Mouse (Mus musculus): ENCODE results near the gene Olfr102. TPM values are rescaled to one million over a fixed set of nuclear protein-coding genes. Genes with fewer than 3 reads are reported as not detected.

Olfr102 gene
- not detected in 2 replicates for polyA plus RNA-seq (2015; fragmentation: Nextera tagmentation; extraction: Ambion mirVana)

- Histone ChIP-seq H3K9me3 (no peaks in the 10 kb centered on the region), H3K36me3 (no peaks in the 10 kb centered on the region), H3K4me2 (no peak within 1 kb of the TSS), H3K9ac (no peak within 1 kb of the TSS), H3K27me3 (no peaks in the 10 kb centered on the region), H3K4me1 (replicated peaks) (no peaks in the 10 kb centered on the region), H3K27ac (replicated peaks) (no peak within 1 kb of the TSS), H3K4me3 (no peak within 1 kb of the TSS)
- ATAC-seq (ENCODE audit: low read depth) = no peak
Observed at GRCm38 (mm10) chr17:37316954-37317353, at the start of gene Olfr102. Olfr102 (minus strand) TSS chr17:37317054.

GRCm38 (mm10) chr17:37359282-37359681 is 42.4 kb upstream of the Olfr102 start, which contains the start of gene Olfr104-ps:
Olfr104-ps (plus strand) TSS chr17:37359582.
- Histone ChIP-seq H3K27ac (replicated peaks) (no peak within 1 kb of the TSS), H3K4me1 (replicated peaks) (no peaks in the 10 kb centered on the region), H3K9ac (no peak within 1 kb of the TSS), H3K4me3 (no peak within 1 kb of the TSS), H3K4me2 (no peak within 1 kb of the TSS), H3K9me3 (no peaks in the 10 kb centered on the region), H3K27me3 (no peaks in the 10 kb centered on the region), H3K36me3 (no peaks in the 10 kb centered on the region)
- ATAC-seq (ENCODE audit: low read depth) = no peak

GRCm38 (mm10) chr17:37339598-37339997 is 22.7 kb upstream of the Olfr102 start, which contains the start of gene Olfr103:
Olfr103 (minus strand) TSS chr17:37339698.
- H3K4me1 ChIP-seq (replicated peaks) = no peaks in the 10 kb centered on the region
- H3K9me3 ChIP-seq = no peaks in the 10 kb centered on the region
- WGBS = 94% methylated on average over 2 of the region's 2 CpGs
- no peak within 1 kb of the TSS for H3K27ac ChIP-seq (replicated peaks)
- no peak for ATAC-seq (ENCODE audit: low read depth)
- H3K27me3 ChIP-seq = no peaks in the 10 kb centered on the region
- no peaks in the 10 kb centered on the region for H3K36me3 ChIP-seq
- H3K4me3 ChIP-seq = no peak within 1 kb of the TSS
- H3K4me2 ChIP-seq = no peak within 1 kb of the TSS
- no peak within 1 kb of the TSS for H3K9ac ChIP-seq

GRCm38 (mm10) chr17:37310146-37310699 is 6.6 kb downstream of the Olfr102 start:
- no peak for ATAC-seq (ENCODE audit: low read depth)
- Histone ChIP-seq H3K9ac (no peak overlapping the region), H3K27ac (replicated peaks) (no peak overlapping the region), H3K9me3 (no peaks in the 10 kb centered on the region), H3K4me3 (no peak overlapping the region), H3K36me3 (no peaks in the 10 kb centered on the region), H3K4me1 (replicated peaks) (no peaks in the 10 kb centered on the region), H3K27me3 (no peaks in the 10 kb centered on the region), H3K4me2 (no peak overlapping the region)
- 53% methylated on average over 2 of the region's 2 CpGs for WGBS

- H3K9ac ChIP-seq = no peak overlapping the region
- no peak overlapping the region for H3K4me3 ChIP-seq
- no peak for ATAC-seq (ENCODE audit: low read depth)
- no peaks in the 10 kb centered on the region for H3K27me3 ChIP-seq
- H3K27ac ChIP-seq (replicated peaks) = no peak overlapping the region
- WGBS = 45% methylated on average over 4 of the region's 4 CpGs
- no peaks in the 10 kb centered on the region for H3K9me3 ChIP-seq
- no peaks in the 10 kb centered on the region for H3K36me3 ChIP-seq
- H3K4me2 ChIP-seq = no peak overlapping the region
- no peaks in the 10 kb centered on the region for H3K4me1 ChIP-seq (replicated peaks)
Observed at GRCm38 (mm10) chr17:37308483-37308882, 8.4 kb downstream of the Olfr102 start.

GRCm38 (mm10) chr17:37304213-37304612 is 12.6 kb downstream of the Olfr102 start, which contains the start of gene Olfr101:
Olfr101 (minus strand) TSS chr17:37304313.
- Histone ChIP-seq H3K4me2 (no peak within 1 kb of the TSS), H3K36me3 (no peaks in the 10 kb centered on the region), H3K27ac (replicated peaks) (no peak within 1 kb of the TSS), H3K4me3 (no peak within 1 kb of the TSS), H3K9me3 (no peaks in the 10 kb centered on the region), H3K4me1 (replicated peaks) (no peaks in the 10 kb centered on the region), H3K9ac (no peak within 1 kb of the TSS), H3K27me3 (no peaks in the 10 kb centered on the region)
- 80% methylated on average over 4 of the region's 4 CpGs for WGBS
- ATAC-seq (ENCODE audit: low read depth) = no peak

- Histone ChIP-seq H3K9me3 (no peaks in the 10 kb centered on the region), H3K36me3 (no peaks in the 10 kb centered on the region), H3K27ac (replicated peaks) (no peak within 1 kb of the TSS), H3K9ac (no peak within 1 kb of the TSS), H3K4me1 (replicated peaks) (no peaks in the 10 kb centered on the region), H3K4me3 (no peak within 1 kb of the TSS), H3K27me3 (no peaks in the 10 kb centered on the region), H3K4me2 (no peak within 1 kb of the TSS)
- WGBS = 69% methylated on average over 1 of the region's 1 CpGs
- no peak for ATAC-seq (ENCODE audit: low read depth)
Observed at GRCm38 (mm10) chr17:37283360-37283759, 33.5 kb downstream of the Olfr102 start, which contains the start of gene Olfr99. Olfr99 (minus strand) TSS chr17:37283460.

GRCm38 (mm10) chr17:37280331-37280730 is 36.5 kb downstream of the Olfr102 start:
- no peak overlapping the region for H3K27ac ChIP-seq (replicated peaks)
- WGBS = 86% methylated on average over 1 of the region's 1 CpGs
- H3K9me3 ChIP-seq = no peaks in the 10 kb centered on the region
- no peak for ATAC-seq (ENCODE audit: low read depth)
- H3K9ac ChIP-seq = no peak overlapping the region
- no peak overlapping the region for H3K4me3 ChIP-seq
- H3K4me2 ChIP-seq = no peak overlapping the region
- no peaks in the 10 kb centered on the region for H3K4me1 ChIP-seq (replicated peaks)
- H3K27me3 ChIP-seq = no peaks in the 10 kb centered on the region
- no peaks in the 10 kb centered on the region for H3K36me3 ChIP-seq

- Histone ChIP-seq H3K4me2 (no peak overlapping the region), H3K27ac (replicated peaks) (no peak overlapping the region), H3K4me1 (replicated peaks) (no peaks in the 10 kb centered on the region), H3K27me3 (no peaks in the 10 kb centered on the region), H3K36me3 (no peaks in the 10 kb centered on the region), H3K4me3 (no peak overlapping the region), H3K9me3 (no peaks in the 10 kb centered on the region), H3K9ac (no peak overlapping the region)
- ATAC-seq (ENCODE audit: low read depth) = no peak
Observed at GRCm38 (mm10) chr17:37276573-37276972, 40.3 kb downstream of the Olfr102 start.

GRCm38 (mm10) chr17:37275626-37276248 is 41.1 kb downstream of the Olfr102 start:
- no peaks in the 10 kb centered on the region for H3K36me3 ChIP-seq
- peaks cover 4% of the 10 kb centered on the region; the same call in 1 of the 2 replicates for H3K27me3 ChIP-seq
- no peaks in the 10 kb centered on the region for H3K9me3 ChIP-seq
- ATAC-seq (ENCODE audit: low read depth) = no peak
- 78% methylated on average over 2 of the region's 2 CpGs for WGBS
- no peak overlapping the region for H3K27ac ChIP-seq (replicated peaks)
- no peak overlapping the region for H3K4me3 ChIP-seq
- H3K9ac ChIP-seq = no peak overlapping the region
- H3K4me2 ChIP-seq = no peak overlapping the region
- H3K4me1 ChIP-seq (replicated peaks) = peaks cover under 1% of the 10 kb centered on the region

GRCm38 (mm10) chr17:37270702-37271092 is 46.2 kb downstream of the Olfr102 start:
- Histone ChIP-seq H3K27ac (replicated peaks) (no peak overlapping the region), H3K27me3 (peaks cover 6% of the 10 kb centered on the region; the same call in 1 of the 2 replicates), H3K36me3 (no peaks in the 10 kb centered on the region), H3K4me2 (peak overlapping the region; percentile 80), H3K9me3 (no peaks in the 10 kb centered on the region), H3K9ac (peak overlapping the region; percentile 61), H3K4me1 (replicated peaks) (peaks cover 6% of the 10 kb centered on the region), H3K4me3 (peak overlapping the region; percentile 47)
- no peak; the same call in 1 of the 2 replicates for ATAC-seq (ENCODE audit: low read depth)
- 74% methylated on average over 8 of the region's 8 CpGs for WGBS

- 5% methylated on average over 26 of the region's 26 CpGs for WGBS
- Histone ChIP-seq H3K36me3 (no peaks in the 10 kb centered on the region), H3K9ac (peak within 1 kb of the TSS; percentile 61), H3K4me1 (replicated peaks) (peaks cover 6% of the 10 kb centered on the region), H3K4me2 (peak within 1 kb of the TSS; percentile 80), H3K27me3 (peaks cover 6% of the 10 kb centered on the region; the same call in 1 of the 2 replicates), H3K27ac (replicated peaks) (no peak within 1 kb of the TSS), H3K9me3 (no peaks in the 10 kb centered on the region), H3K4me3 (peak within 1 kb of the TSS; percentile 47)
- peak; percentile 98 for ATAC-seq (ENCODE audit: low read depth)
Observed at GRCm38 (mm10) chr17:37270058-37270701, 46.7 kb downstream of the Olfr102 start, which contains the start of gene H2-M3. H2-M3 (plus strand) TSS chr17:37270220.

All from neural tube, embryonic 13.5 days (tissue).